Mouse (Mus musculus) heart, embryonic 16.5 days (tissue): ENCODE results near the gene Prps1l3. TPM values are rescaled to one million over a fixed set of nuclear protein-coding genes. Genes with fewer than 3 reads are reported as not detected.

Experiments
- ATAC-seq: fragments of 200-750 bp; cut with Nextera tagmentation; replicated peaks from 2 replicates; pipeline ENCODE4 v1.8.0; 2017; ENCODE audit warnings: moderate number of reproducible peaks; ENCODE audit not compliant: insufficient read depth, low FRiP score; ENCODE audit errors: extremely low read depth
- H3K27ac ChIP-seq: fragments of 300-500 bp; sonication (generic); 2 replicates; pipeline ENCODE4 v1.5.1; 2014; ENCODE audit warnings: mild to moderate bottlenecking, low read length, control low read depth, moderate library complexity
- H3K27me3 ChIP-seq: fragments of 300-500 bp; sonication (generic); 2 replicates; pipeline ENCODE4 v1.6.1; 2014; ENCODE audit warnings: low read length, mixed read lengths; ENCODE audit not compliant: control insufficient read depth, insufficient read depth
- H3K36me3 ChIP-seq: fragments of 300-500 bp; sonication (generic); 2 replicates; pipeline ENCODE4 v1.6.1; 2014; ENCODE audit not compliant: control insufficient read depth, insufficient read depth
- H3K4me1 ChIP-seq: fragments of 300-500 bp; sonication (generic); 2 replicates; pipeline ENCODE4 v1.6.1; 2014; ENCODE audit warnings: low read length, mixed read lengths; ENCODE audit not compliant: control insufficient read depth, insufficient read depth
- H3K4me2 ChIP-seq: fragments of 300-500 bp; sonication (generic); 2 replicates; pipeline ENCODE4 v1.6.1; 2014; ENCODE audit warnings: low read depth, mild to moderate bottlenecking, control low read depth, low read length
- H3K4me3 ChIP-seq: fragments of 300-500 bp; sonication (generic); 2 replicates; pipeline ENCODE4 v1.5.1; 2014; ENCODE audit warnings: mild to moderate bottlenecking, control low read depth, low read length
- H3K9ac ChIP-seq: fragments of 300-500 bp; sonication (generic); 2 replicates; pipeline ENCODE4 v1.6.1; 2014; ENCODE audit warnings: low read length, control low read depth
- H3K9me3 ChIP-seq: fragments of 300-500 bp; sonication (generic); replicated peaks from 2 replicates; pipeline ENCODE4 v1.6.1; 2016; ENCODE audit warnings: low read length; ENCODE audit not compliant: control insufficient read depth
- WGBS: fragments of 180-500 bp; shearing (Covaris S2); extraction: QIAGEN DNeasy Blood & Tissue Kit; methylation state at CpG from one replicate; pipeline ENCODE4 v1.1.7; 2014; 5-methylcytosine and 5-hydroxymethylcytosine counted together
- polyA plus RNA-seq: library from polyadenylated mRNA; unstranded; fragments of >200 nt; fragmentation: Nextera tagmentation; extraction: Ambion mirVana; gene quantifications from 2 replicates; pipeline ENCODE4 v1.2.1, GENCODE M21; 2015

Gene Prps1l3
- polyA plus RNA-seq, 1 experiment from 2014 or later = 43.0 TPM

- Histone ChIP-seq H3K27ac (no peak overlapping the region), H3K36me3 (no peaks in the 10 kb centered on the region), H3K9ac (no peak overlapping the region), H3K4me1 (peaks cover 8% of the 10 kb centered on the region), H3K27me3 (no peaks in the 10 kb centered on the region), H3K4me2 (no peak overlapping the region), H3K9me3 (no peaks in the 10 kb centered on the region), H3K4me3 (no peak overlapping the region)
- 83% methylated on average over 4 of the region's 8 CpGs for WGBS
- no peak for ATAC-seq
Measured at GRCm38 (mm10) chr12:57227776-57228175, 2.4 kb upstream of the Prps1l3 start.

- peak; percentile 2; the same call in 1 of the 2 replicates for ATAC-seq
- H3K4me1 ChIP-seq = peaks cover 8% of the 10 kb centered on the region
- H3K36me3 ChIP-seq = no peaks in the 10 kb centered on the region
- 20% methylated on average over 4 of the region's 4 CpGs for WGBS
- H3K4me3 ChIP-seq = peak overlapping the region; percentile 65
- H3K4me2 ChIP-seq = peak overlapping the region; percentile 60
- H3K27me3 ChIP-seq = no peaks in the 10 kb centered on the region
- H3K27ac ChIP-seq = peak overlapping the region; percentile 86
- peak overlapping the region; percentile 75 for H3K9ac ChIP-seq
- H3K9me3 ChIP-seq = no peaks in the 10 kb centered on the region
Measured at GRCm38 (mm10) chr12:57229703-57230102, 509 bp upstream of the Prps1l3 start.

- no peak for ATAC-seq
- H3K27me3 ChIP-seq = no peaks in the 10 kb centered on the region
- peak overlapping the region; percentile 60 for H3K4me2 ChIP-seq
- H3K36me3 ChIP-seq = no peaks in the 10 kb centered on the region
- H3K9ac ChIP-seq = peak overlapping the region; percentile 13
- peak overlapping the region; percentile 65 for H3K4me3 ChIP-seq
- no peak overlapping the region for H3K27ac ChIP-seq
- peaks cover 8% of the 10 kb centered on the region for H3K4me1 ChIP-seq
- WGBS = 63% methylated on average over 14 of the region's 14 CpGs
- no peaks in the 10 kb centered on the region for H3K9me3 ChIP-seq
Measured at GRCm38 (mm10) chr12:57231085-57231875, 1.1 kb downstream of the Prps1l3 start.

GRCm38 (mm10) chr12:57233386-57233785 lies 3.2 kb downstream of the Prps1l3 start:
- Histone ChIP-seq H3K9ac (no peak overlapping the region), H3K4me1 (peaks cover 8% of the 10 kb centered on the region), H3K27me3 (no peaks in the 10 kb centered on the region), H3K36me3 (peaks cover 3% of the 10 kb centered on the region), H3K9me3 (no peaks in the 10 kb centered on the region), H3K27ac (no peak overlapping the region), H3K4me3 (no peak overlapping the region), H3K4me2 (no peak overlapping the region)
- ATAC-seq = no peak
- 81% methylated on average over 5 of the region's 5 CpGs for WGBS

GRCm38 (mm10) chr12:57243671-57244495 lies 13.7 kb downstream of the Prps1l3 start:
- no peak overlapping the region for H3K4me3 ChIP-seq
- WGBS = 81% methylated on average over 5 of the region's 5 CpGs
- no peak overlapping the region for H3K27ac ChIP-seq
- no peak overlapping the region for H3K9ac ChIP-seq
- H3K4me1 ChIP-seq = no peaks in the 10 kb centered on the region
- no peak for ATAC-seq
- H3K4me2 ChIP-seq = no peak overlapping the region
- no peaks in the 10 kb centered on the region for H3K27me3 ChIP-seq
- H3K36me3 ChIP-seq = peaks cover 14% of the 10 kb centered on the region
- H3K9me3 ChIP-seq = no peaks in the 10 kb centered on the region

GRCm38 (mm10) chr12:57258572-57258971 lies 28.4 kb downstream of the Prps1l3 start:
- Histone ChIP-seq H3K9ac (no peak overlapping the region), H3K27ac (no peak overlapping the region), H3K36me3 (no peaks in the 10 kb centered on the region), H3K27me3 (no peaks in the 10 kb centered on the region), H3K9me3 (no peaks in the 10 kb centered on the region), H3K4me2 (no peak overlapping the region), H3K4me1 (no peaks in the 10 kb centered on the region), H3K4me3 (no peak overlapping the region)
- ATAC-seq = no peak
- 42% methylated on average over 2 of the region's 2 CpGs for WGBS

- no peak for ATAC-seq
- Histone ChIP-seq H3K27me3 (no peaks in the 10 kb centered on the region), H3K4me1 (no peaks in the 10 kb centered on the region), H3K9me3 (no peaks in the 10 kb centered on the region), H3K9ac (no peak overlapping the region), H3K4me3 (no peak overlapping the region), H3K36me3 (no peaks in the 10 kb centered on the region), H3K4me2 (no peak overlapping the region), H3K27ac (no peak overlapping the region)
- 49% methylated on average over 1 of the region's 1 CpGs for WGBS
Measured at GRCm38 (mm10) chr12:57275456-57275855, 45.2 kb downstream of the Prps1l3 start.

GRCm38 (mm10) chr12:57281155-57282114 lies 51.2 kb downstream of the Prps1l3 start:
- H3K4me1 ChIP-seq = no peaks in the 10 kb centered on the region
- H3K4me3 ChIP-seq = no peak overlapping the region
- H3K27me3 ChIP-seq = no peaks in the 10 kb centered on the region
- WGBS = 44% methylated on average over 3 of the region's 3 CpGs
- no peaks in the 10 kb centered on the region for H3K36me3 ChIP-seq
- no peak overlapping the region for H3K4me2 ChIP-seq
- ATAC-seq = no peak
- no peaks in the 10 kb centered on the region for H3K9me3 ChIP-seq
- H3K9ac ChIP-seq = no peak overlapping the region
- no peak overlapping the region for H3K27ac ChIP-seq
